Mouse (Mus musculus) central nervous system, embryonic 18 days (tissue): ENCODE data around the gene Bod1l. TPM values are rescaled to one million over a fixed set of nuclear protein-coding genes. Genes with fewer than 3 reads are reported as not detected.

ENCODE experiments used
- polyA plus RNA-seq: library from polyadenylated mRNA; depleted of rRNA; stranded (reverse); fragments of >200 nt; gene quantifications from 2 replicates; pipeline ENCODE4 v1.2.3, GENCODE M21; 2012; rRNA removed

Gene Bod1l
- 13.6 and 15.1 TPM in 2 replicates for polyA plus RNA-seq

GRCm38 (mm10) chr5:41844147-41844529, at the start of gene Bod1l:
Gene Bod1l, minus strand, starts transcription at chr5:41844315.

GRCm38 (mm10) chr5:41763731-41764721, 80.1 kb downstream of the Bod1l start, which contains the start of gene Nkx3-2:
Gene Nkx3-2, minus strand, starts transcription at chr5:41764501.

Other genes with a start within 250 kb of the Bod1l start
- 52.0 and 60.6 TPM in 2 replicates for gene Rab28, start 136.2 kb downstream of the Bod1l start, polyA plus RNA-seq
- 0.03 TPM in 1 of 2 replicates, not detected in the other for gene Nkx3-2, start 79.8 kb downstream of the Bod1l start, polyA plus RNA-seq
- 0.01 TPM in 1 of 2 replicates, not detected in the other for gene Gm16223, start 223.6 kb upstream of the Bod1l start, polyA plus RNA-seq